Mouse (Mus musculus): ENCODE data around the gene Ppm1m.

- no peak for TF ChIP-seq POLR2A (IDR thresholded peaks at IDR 0.05; ENCODE audit: borderline replicate concordance, extremely low read depth, insufficient read depth, insufficient read length, poor library complexity, severe bottlenecking)
- TF ChIP-seq CTCF (IDR thresholded peaks at IDR 0.05; ENCODE audit: borderline replicate concordance, extremely low read depth, insufficient read depth, insufficient read length): no peak
Observed at GRCm38 (mm10) chr9:106242813-106243488, 43.4 kb upstream of the Ppm1m start.
